Mouse (Mus musculus) heart, embryonic 13.5 days (tissue): Measurements from ENCODE around the gene Cox11. TPM values are rescaled to one million over a fixed set of nuclear protein-coding genes. Genes with fewer than 3 reads are reported as not detected.
A peak's percentile ranks its signal among the peaks of the same experiment; 100 is the strongest.

Experiments used
- ATAC-seq: fragments of 200-750 bp; cut with Nextera tagmentation; 2 replicates; pipeline ENCODE4 v1.8.0; 2017; ENCODE audit warnings: moderate TSS enrichment; ENCODE audit not compliant: insufficient number of reproducible peaks, low FRiP score, low TSS enrichment; ENCODE audit errors: extremely low read depth
- H3K27ac ChIP-seq: fragments of 300-500 bp; sonication (generic); replicated peaks from 2 replicates; pipeline ENCODE4 v1.5.1; 2015; ENCODE audit warnings: moderate library complexity, mild to moderate bottlenecking, inconsistent platforms
- H3K27me3 ChIP-seq: fragments of 300-500 bp; sonication (generic); replicated peaks from 2 replicates; pipeline ENCODE4 v1.6.1; 2015; ENCODE audit warnings: mild to moderate bottlenecking, inconsistent platforms
- H3K36me3 ChIP-seq: fragments of 300-500 bp; sonication (generic); 2 replicates; pipeline ENCODE4 v1.6.1; 2015; ENCODE audit warnings: mild to moderate bottlenecking, inconsistent platforms
- H3K4me1 ChIP-seq: fragments of 300-500 bp; sonication (generic); 2 replicates; pipeline ENCODE4 v1.6.1; 2015; ENCODE audit warnings: inconsistent platforms
- H3K4me2 ChIP-seq: fragments of 300-500 bp; sonication (generic); 2 replicates; pipeline ENCODE4 v1.6.1; 2015; ENCODE audit warnings: inconsistent platforms, mild to moderate bottlenecking, moderate library complexity
- H3K4me3 ChIP-seq: fragments of 300-500 bp; sonication (generic); 2 replicates; pipeline ENCODE4 v1.5.1; 2015; ENCODE audit warnings: moderate library complexity, mild to moderate bottlenecking, inconsistent platforms
- H3K9ac ChIP-seq: fragments of 300-500 bp; sonication (generic); 2 replicates; pipeline ENCODE4 v1.6.1; 2015; ENCODE audit warnings: inconsistent platforms, mild to moderate bottlenecking, moderate library complexity
- H3K9me3 ChIP-seq: fragments of 300-500 bp; sonication (generic); 2 replicates; pipeline ENCODE4 v1.6.1; 2016; ENCODE audit warnings: inconsistent platforms
- WGBS: fragments of 180-500 bp; shearing (Covaris S2); methylation state at CpG from one replicate; pipeline ENCODE4 v1.1.7; 2015; ENCODE audit warnings: mixed read lengths; 5-methylcytosine and 5-hydroxymethylcytosine counted together
- polyA plus RNA-seq: library from polyadenylated mRNA; unstranded; fragments of >200 nt; fragmentation: Nextera tagmentation; extraction: Ambion mirVana; gene quantifications from 2 replicates; pipeline ENCODE4 v1.2.1, GENCODE M21; 2015

Gene Cox11
- polyA plus RNA-seq, 1 experiment from 2014 or later, result 33.5 TPM

GRCm38 (mm10) chr11:90632480-90632879, 5.5 kb upstream of the Cox11 start:
- Histone ChIP-seq H3K36me3 (peaks cover 7% of the 10 kb centered on the region; the same call in 1 of the 2 replicates), H3K4me2 (no peak overlapping the region), H3K4me3 (no peak overlapping the region), H3K27me3 (no peaks in the 10 kb centered on the region), H3K9me3 (no peaks in the 10 kb centered on the region), H3K9ac (no peak overlapping the region), H3K4me1 (peaks cover 9% of the 10 kb centered on the region), H3K27ac (no peak overlapping the region)
- ATAC-seq, result no peak
- WGBS, result 66% methylated on average over 2 of the region's 2 CpGs

- 88% methylated on average over 3 of the region's 3 CpGs for WGBS
- no peak overlapping the region for H3K4me3 ChIP-seq
- no peak overlapping the region for H3K4me2 ChIP-seq
- H3K9me3 ChIP-seq, result no peaks in the 10 kb centered on the region
- no peak overlapping the region for H3K27ac ChIP-seq
- no peak overlapping the region for H3K9ac ChIP-seq
- ATAC-seq, result no peak
- no peaks in the 10 kb centered on the region for H3K27me3 ChIP-seq
- H3K4me1 ChIP-seq, result peaks cover 14% of the 10 kb centered on the region
- peaks cover 7% of the 10 kb centered on the region; the same call in 1 of the 2 replicates for H3K36me3 ChIP-seq
These were observed 3.3 kb upstream of the Cox11 start for GRCm38 (mm10) chr11:90634661-90635060.

- peak; percentile 37; the same call in 1 of the 2 replicates for ATAC-seq
- Histone ChIP-seq H3K4me2 (peak overlapping the region; percentile 83), H3K9me3 (no peaks in the 10 kb centered on the region), H3K4me3 (peak overlapping the region; percentile 97), H3K4me1 (peaks cover 29% of the 10 kb centered on the region), H3K36me3 (peaks cover 26% of the 10 kb centered on the region), H3K9ac (peak overlapping the region; percentile 93), H3K27me3 (no peaks in the 10 kb centered on the region), H3K27ac (peak overlapping the region; percentile 95)
- under 1% methylated on average over 54 of the region's 54 CpGs for WGBS
These were observed 398 bp downstream of the Cox11 start for GRCm38 (mm10) chr11:90638312-90638830.

- Histone ChIP-seq H3K4me3 (no peak overlapping the region), H3K36me3 (peaks cover 90% of the 10 kb centered on the region), H3K27me3 (no peaks in the 10 kb centered on the region), H3K4me2 (no peak overlapping the region), H3K4me1 (peaks cover 9% of the 10 kb centered on the region; the same call in 1 of the 2 replicates), H3K9me3 (no peaks in the 10 kb centered on the region), H3K27ac (no peak overlapping the region), H3K9ac (no peak overlapping the region)
- 85% methylated on average over 6 of the region's 6 CpGs for WGBS
- ATAC-seq, result no peak
These were observed 11.8 kb downstream of the Cox11 start for GRCm38 (mm10) chr11:90649777-90650176.

GRCm38 (mm10) chr11:90650231-90650885, 12.4 kb downstream of the Cox11 start:
- H3K4me3 ChIP-seq, result no peak overlapping the region
- H3K36me3 ChIP-seq, result peaks cover 89% of the 10 kb centered on the region
- H3K9me3 ChIP-seq, result no peaks in the 10 kb centered on the region

GRCm38 (mm10) chr11:90652603-90653002, 14.6 kb downstream of the Cox11 start:
- ATAC-seq, result no peak
- no peak overlapping the region for H3K4me3 ChIP-seq
- peaks cover 9% of the 10 kb centered on the region; the same call in 1 of the 2 replicates for H3K4me1 ChIP-seq
- no peak overlapping the region for H3K4me2 ChIP-seq
- H3K27ac ChIP-seq, result no peak overlapping the region
- WGBS, result 78% methylated on average over 4 of the region's 4 CpGs
- peaks cover 91% of the 10 kb centered on the region for H3K36me3 ChIP-seq
- no peak overlapping the region for H3K9ac ChIP-seq
- no peaks in the 10 kb centered on the region for H3K9me3 ChIP-seq
- H3K27me3 ChIP-seq, result no peaks in the 10 kb centered on the region

More at GRCm38 (mm10) chr11:90650231-90650885, 12.4 kb downstream of the Cox11 start:
- Histone ChIP-seq H3K27me3 (no peaks in the 10 kb centered on the region), H3K4me2 (no peak overlapping the region), H3K4me1 (peaks cover 9% of the 10 kb centered on the region; the same call in 1 of the 2 replicates), H3K9ac (no peak overlapping the region), H3K27ac (no peak overlapping the region)
- no peak for ATAC-seq
- WGBS, result 51% methylated on average over 9 of the region's 9 CpGs

GRCm38 (mm10) chr11:90657527-90657926, 19.6 kb downstream of the Cox11 start:
- 90% methylated on average over 12 of the region's 12 CpGs for WGBS

GRCm38 (mm10) chr11:90660662-90661061, 22.7 kb downstream of the Cox11 start:
- Histone ChIP-seq H3K27me3 (no peaks in the 10 kb centered on the region), H3K9me3 (no peaks in the 10 kb centered on the region), H3K4me3 (no peak overlapping the region), H3K4me2 (no peak overlapping the region), H3K36me3 (peaks cover 56% of the 10 kb centered on the region), H3K4me1 (peaks cover 28% of the 10 kb centered on the region), H3K27ac (no peak overlapping the region), H3K9ac (no peak overlapping the region)
- WGBS, result 77% methylated on average over 4 of the region's 4 CpGs
- no peak for ATAC-seq

More at GRCm38 (mm10) chr11:90657527-90657926, 19.6 kb downstream of the Cox11 start:
- H3K27me3 ChIP-seq, result no peaks in the 10 kb centered on the region
- H3K4me3 ChIP-seq, result no peak overlapping the region
- peaks cover 79% of the 10 kb centered on the region for H3K36me3 ChIP-seq
- H3K27ac ChIP-seq, result no peak overlapping the region
- no peaks in the 10 kb centered on the region; the same call in 1 of the 2 replicates for H3K4me1 ChIP-seq
- no peak for ATAC-seq
- no peak overlapping the region for H3K9ac ChIP-seq
- H3K9me3 ChIP-seq, result no peaks in the 10 kb centered on the region
- H3K4me2 ChIP-seq, result no peak overlapping the region

- Histone ChIP-seq H3K4me1 (peaks cover 41% of the 10 kb centered on the region), H3K9me3 (no peaks in the 10 kb centered on the region), H3K4me2 (no peak overlapping the region), H3K27ac (no peak overlapping the region), H3K9ac (no peak overlapping the region), H3K36me3 (peaks cover 34% of the 10 kb centered on the region), H3K4me3 (no peak overlapping the region), H3K27me3 (no peaks in the 10 kb centered on the region)
- 52% methylated on average over 3 of the region's 3 CpGs for WGBS
- no peak for ATAC-seq
These were observed 25.1 kb downstream of the Cox11 start for GRCm38 (mm10) chr11:90663052-90663451.

GRCm38 (mm10) chr11:90663618-90664297, 25.8 kb downstream of the Cox11 start:
- no peak for ATAC-seq
- peaks cover 41% of the 10 kb centered on the region for H3K4me1 ChIP-seq
- H3K9me3 ChIP-seq, result no peaks in the 10 kb centered on the region
- no peak overlapping the region for H3K9ac ChIP-seq
- no peak overlapping the region for H3K4me3 ChIP-seq
- H3K27ac ChIP-seq, result peak overlapping the region; percentile 74
- peaks cover 39% of the 10 kb centered on the region for H3K36me3 ChIP-seq
- no peaks in the 10 kb centered on the region for H3K27me3 ChIP-seq
- 53% methylated on average over 5 of the region's 5 CpGs for WGBS
- peak overlapping the region; percentile 53 for H3K4me2 ChIP-seq

GRCm38 (mm10) chr11:90664345-90664986, 26.5 kb downstream of the Cox11 start:
- Histone ChIP-seq H3K36me3 (peaks cover 39% of the 10 kb centered on the region), H3K9me3 (no peaks in the 10 kb centered on the region), H3K9ac (peak overlapping the region; percentile 50), H3K27ac (peak overlapping the region; percentile 74), H3K27me3 (no peaks in the 10 kb centered on the region), H3K4me3 (0 out of 2 replicates have a peak overlapping the region, but pooled peaks have one; percentile 4), H3K4me1 (peaks cover 41% of the 10 kb centered on the region), H3K4me2 (peak overlapping the region; percentile 53)
- WGBS, result 18% methylated on average over 8 of the region's 8 CpGs
- ATAC-seq, result peak; percentile 63; the same call in 1 of the 2 replicates
